Mouse (Mus musculus): ENCODE measurements around the gene Cacna1e.

DNA sequence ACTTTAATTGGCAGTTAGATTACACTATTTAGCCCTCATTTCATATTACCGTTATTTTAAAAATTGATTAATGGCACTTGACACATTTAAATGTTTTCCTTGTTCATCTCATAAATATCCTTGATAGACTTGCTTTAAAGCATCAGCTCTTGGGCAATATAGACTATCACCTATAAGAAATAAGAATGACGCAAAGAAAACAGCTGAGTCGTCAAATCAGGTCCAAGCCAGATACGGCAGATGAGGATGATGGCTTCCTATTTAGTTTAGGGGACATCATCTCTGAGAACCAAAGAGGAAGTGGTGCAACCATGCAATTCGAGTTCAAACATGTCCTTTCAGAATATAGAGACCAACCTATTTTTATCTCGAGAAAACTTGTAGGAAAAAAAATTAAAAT, 492.3 kb downstream of the Cacna1e start:
- TF ChIP-seq CTCF (IDR thresholded peaks at IDR 0.05; ENCODE audit: low read depth, low read length) = no peak
- TF ChIP-seq POLR2A (IDR thresholded peaks at IDR 0.05; ENCODE audit: extremely low read depth, insufficient read depth, low read length) = no peak
